Mouse (Mus musculus) megakaryocyte, adult 5-6 weeks (primary cell): ENCODE data around the gene Fam228a. TPM values are rescaled to one million over a fixed set of nuclear protein-coding genes. Genes with fewer than 3 reads are reported as not detected.

ENCODE experiments used
- total RNA-seq, 2 experiments: library from RNA; stranded (forward) in 1 of 2; stranded (reverse) in 1 of 2; fragments of 153-499, 151-499 nt in 1 of 2; fragments of 221-1000, 200-1000 nt in 1 of 2; gene quantifications; 2 replicates each; pipeline versions ENCODE4 v1.2.3 to v1.2.4; 2015 to 2017

Fam228a gene
- total RNA-seq, 2 experiments from 2014 or later = not detected

Other genes with a start within 250 kb of the Fam228a start
- 94.6 and 113 TPM in 2 replicates for gene Itsn2, start 145.8 kb downstream of the Fam228a start, total RNA-seq (2015)
- 201 and 212 TPM in 2 replicates for gene Itsn2, start 145.8 kb downstream of the Fam228a start, total RNA-seq (2017)
- gene Gm3625, start 145.5 kb downstream of the Fam228a start, total RNA-seq (2015) = not detected in 2 replicates
- gene Gm3625, start 145.5 kb downstream of the Fam228a start, total RNA-seq (2017) = not detected in 2 replicates
- gene Pfn4, start 30.6 kb upstream of the Fam228a start, total RNA-seq (2015) = 0.11 TPM in 1 of 2 replicates, not detected in the other
- gene Pfn4, start 30.6 kb upstream of the Fam228a start, total RNA-seq (2017) = not detected in 2 replicates
- gene Fam228b, start 30.8 kb upstream of the Fam228a start, total RNA-seq (2015) = 1.1 TPM in 1 of 2 replicates, not detected in the other
- gene Fam228b, start 30.8 kb upstream of the Fam228a start, total RNA-seq (2017) = not detected in 2 replicates
- 220 and 242 TPM in 2 replicates for gene Sf3b6, start 79.1 kb upstream of the Fam228a start, total RNA-seq (2015)
- 122 and 137 TPM in 2 replicates for gene Sf3b6, start 79.1 kb upstream of the Fam228a start, total RNA-seq (2017)
- gene Fkbp1b, start 103.2 kb upstream of the Fam228a start, total RNA-seq (2015) = 58.3 and 64.7 TPM in 2 replicates
- 40.8 and 49.7 TPM in 2 replicates for gene Fkbp1b, start 103.2 kb upstream of the Fam228a start, total RNA-seq (2017)
- 17.6 and 24.2 TPM in 2 replicates for gene Wdcp, start 104.9 kb upstream of the Fam228a start, total RNA-seq (2015)
- 4.3 and 12.0 TPM in 2 replicates for gene Wdcp, start 104.9 kb upstream of the Fam228a start, total RNA-seq (2017)
- gene Mfsd2b, start 135.9 kb upstream of the Fam228a start, total RNA-seq (2015) = 0.40 and 3.2 TPM in 2 replicates
- gene Mfsd2b, start 135.9 kb upstream of the Fam228a start, total RNA-seq (2017) = 0.81 and 1.2 TPM in 2 replicates
- 9.1 and 10.9 TPM in 2 replicates for gene Ubxn2a, start 169.3 kb upstream of the Fam228a start, total RNA-seq (2015)
- gene Ubxn2a, start 169.3 kb upstream of the Fam228a start, total RNA-seq (2017) = 18.6 and 22.8 TPM in 2 replicates
- 79.0 and 90.2 TPM in 2 replicates for gene Atad2b, start 178.9 kb upstream of the Fam228a start, total RNA-seq (2015)
- gene Atad2b, start 178.9 kb upstream of the Fam228a start, total RNA-seq (2017) = 56.8 and 63.5 TPM in 2 replicates